Mouse (Mus musculus): ENCODE results near the gene Stra8.
A peak's percentile ranks its signal among the peaks of the same experiment; 100 is the strongest.

DNA sequence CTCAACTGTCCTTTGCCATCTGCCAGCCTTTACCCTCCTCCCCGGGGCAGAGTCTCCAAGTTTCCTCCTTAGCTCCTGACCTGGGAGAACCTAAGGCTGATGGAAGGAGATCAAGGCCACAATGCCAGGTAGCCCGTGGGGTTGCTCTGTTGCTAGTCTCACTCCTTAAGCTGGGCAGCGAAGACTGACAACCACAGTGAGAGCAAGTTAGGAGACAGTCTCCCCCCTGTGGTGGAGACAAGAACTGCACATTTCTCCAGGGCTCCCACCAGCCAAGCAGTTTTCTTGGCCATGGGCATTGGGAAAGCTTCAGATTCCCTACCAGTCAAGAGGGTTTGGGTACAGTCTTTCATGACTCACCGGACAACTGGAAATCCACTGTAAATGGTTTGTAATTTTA, 7.2 kb downstream of the Stra8 start:
- TF ChIP-seq CTCF (IDR thresholded peaks at IDR 0.05; ENCODE audit: low read depth, low read length) (peak; percentile 84), GATA1 (IDR thresholded peaks at IDR 0.05; ENCODE audit: borderline replicate concordance, low read length) (no peak), TAL1 (conservative IDR thresholded peaks at IDR 0.05; ENCODE audit: low read depth, low read length) (no peak), GATA2 (IDR thresholded peaks at IDR 0.05; ENCODE audit: borderline replicate concordance, low read depth, low read length) (no peak)
